Mouse (Mus musculus) olfactory bulb, adult 2 months (tissue): ENCODE data around the gene Sez6. TPM values are rescaled to one million over a fixed set of nuclear protein-coding genes. Genes with fewer than 3 reads are reported as not detected.

ENCODE experiments used
- H3K27ac ChIP-seq: fragments of 200-500 bp; 2 replicates; pipeline ENCODE4 v1.5.1; 2012; ENCODE audit warnings: low read depth, low read length; ENCODE audit not compliant: insufficient read depth
- H3K4me1 ChIP-seq: fragments of 200-500 bp; 2 replicates; pipeline ENCODE4 v1.6.1; 2012; ENCODE audit warnings: low read length; ENCODE audit not compliant: control insufficient read depth, insufficient read depth
- H3K4me3 ChIP-seq: fragments of 200-500 bp; 2 replicates; pipeline ENCODE4 v1.5.1; 2012; ENCODE audit warnings: mild to moderate bottlenecking, low read depth, low read length, moderate library complexity; ENCODE audit not compliant: insufficient read depth
- CTCF ChIP-seq: fragments of 200-500 bp; IDR thresholded peaks from 2 replicates; pipeline ENCODE4 v1.5.1; 2012; ENCODE audit warnings: low read depth, mild to moderate bottlenecking, low read length, moderate library complexity; ENCODE audit not compliant: insufficient read depth
- POLR2A ChIP-seq: fragments of 200-500 bp; IDR thresholded peaks from 2 replicates; pipeline ENCODE4 v1.6.1; 2012; ENCODE audit warnings: mild to moderate bottlenecking, low read depth, low read length, moderate library complexity; ENCODE audit not compliant: insufficient read depth
- WGBS: fragments of 180-500 bp; shearing (Covaris S2); methylation state at CpG from one replicate; pipeline ENCODE4 v1.1.7; 2018; 5-methylcytosine and 5-hydroxymethylcytosine counted together
- polyA plus RNA-seq: library from polyadenylated mRNA; stranded (reverse); fragments of >200 nt; gene quantifications from 2 replicates; pipeline ENCODE4 v1.2.4, GENCODE M21; 2012; ENCODE audit warnings: low replicate concordance; ENCODE audit not compliant: missing spikeins, insufficient read depth, insufficient read length

Sez6 gene
- polyA plus RNA-seq: 109 TPM in 1 of 2 replicates, not detected in the other

DNA sequence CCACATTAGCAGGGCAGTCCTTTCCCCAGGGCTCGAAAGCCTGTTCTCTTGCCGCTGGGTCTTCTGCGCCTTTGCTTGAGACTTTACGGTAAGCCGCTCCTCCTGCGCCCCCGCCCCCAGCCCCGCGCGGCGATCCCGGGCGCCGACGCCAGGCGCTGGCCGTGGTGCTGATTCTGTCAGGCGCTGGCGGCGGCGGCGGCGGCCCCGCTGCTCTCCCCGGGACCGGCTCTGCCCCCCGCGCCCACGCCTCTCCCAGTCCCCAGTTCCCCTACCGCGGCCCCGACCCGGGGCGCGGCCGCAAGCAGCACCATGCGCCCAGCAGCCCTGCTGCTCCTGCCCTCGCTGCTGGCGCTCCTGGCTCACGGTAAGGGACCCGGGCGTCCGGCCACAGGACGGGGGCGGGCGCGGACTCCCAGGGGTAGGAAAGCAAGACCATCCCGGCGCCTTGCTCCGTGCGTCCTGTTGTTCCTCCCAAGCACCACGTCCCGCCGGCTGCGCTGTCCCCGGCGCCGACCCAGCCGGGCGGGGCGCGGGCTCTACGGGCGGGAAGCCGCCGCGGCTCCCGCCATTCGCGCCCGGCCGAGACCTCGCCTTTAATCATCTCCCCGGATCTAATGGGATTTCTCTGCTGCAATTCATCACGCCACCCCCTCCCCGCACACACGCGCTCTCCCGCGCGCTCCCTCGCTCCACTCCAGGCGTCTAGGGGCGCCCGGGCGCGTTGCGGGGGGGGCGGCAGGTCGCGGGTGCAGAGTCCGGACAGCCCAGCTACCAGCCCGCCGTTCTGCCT, at the start of gene Sez6:
TSS of gene Sez6 (plus strand) at position 50 of the 790 bp plus-strand sequence.
- Histone ChIP-seq H3K4me3 (peak within 1 kb of the TSS; percentile 97), H3K27ac (peak within 1 kb of the TSS; percentile 96), H3K4me1 (peaks cover 28% of the 10 kb centered on the region)
- no peak for TF ChIP-seq CTCF
- TF ChIP-seq POLR2A: peak; percentile 71; the same call in 1 of the 2 replicates
- WGBS: under 1% methylated on average over 91 of the region's 94 CpGs

DNA sequence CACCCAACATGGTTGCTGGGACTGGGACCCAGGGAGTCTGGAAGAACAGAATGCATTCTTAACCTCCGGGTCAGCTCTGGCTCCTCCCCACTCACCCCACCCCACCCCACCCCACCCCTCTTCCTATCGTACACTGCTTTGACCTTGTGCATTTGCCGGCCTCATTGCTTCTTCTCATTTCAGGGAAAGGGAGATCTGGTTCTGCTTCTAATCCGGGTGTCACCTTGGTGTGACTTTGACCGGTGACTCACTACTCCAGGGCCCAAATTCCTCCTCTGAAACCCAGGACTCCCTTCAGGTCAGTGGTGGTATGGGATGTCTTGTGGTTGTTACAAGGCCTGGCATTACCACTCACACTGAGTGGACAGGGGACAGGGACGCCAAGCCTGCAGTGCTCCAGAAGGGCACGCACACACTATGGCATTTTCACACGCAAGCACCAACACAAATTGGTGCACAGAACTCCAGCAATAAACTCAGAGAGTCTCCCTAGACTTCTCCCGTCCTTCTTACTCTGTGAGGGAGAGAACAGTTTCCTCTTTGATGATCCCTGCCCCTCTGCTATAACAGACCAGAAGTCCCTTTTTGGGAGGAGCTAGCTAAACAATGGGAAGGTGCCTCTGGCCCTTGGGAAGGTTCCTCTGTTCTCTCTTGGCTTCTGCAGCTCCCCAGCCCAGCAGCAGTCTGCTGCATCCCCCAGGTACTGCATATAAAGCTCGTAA, 45.9 kb upstream of the Sez6 start:
- 77% methylated on average over 10 of the region's 10 CpGs for WGBS
- no peak for TF ChIP-seq CTCF
- TF ChIP-seq POLR2A: no peak
- no peak overlapping the region for H3K27ac ChIP-seq
- no peak overlapping the region for H3K4me3 ChIP-seq
- peaks cover 16% of the 10 kb centered on the region for H3K4me1 ChIP-seq

DNA sequence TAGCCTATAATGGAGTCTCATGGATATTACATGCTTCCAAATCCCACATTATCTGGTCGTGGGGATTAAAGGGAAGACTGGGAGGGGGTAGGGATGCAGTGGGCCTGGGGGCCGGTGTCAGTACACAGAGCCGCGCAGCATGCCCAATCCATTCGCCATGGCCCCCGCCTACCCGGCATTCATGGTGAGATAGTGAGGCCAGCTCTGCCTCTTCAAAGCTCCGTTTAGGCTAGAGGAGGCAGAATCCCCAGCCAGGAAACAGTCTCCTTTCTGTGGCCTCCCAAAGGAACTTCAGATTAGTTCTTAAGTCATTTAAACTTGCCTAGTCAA, 45.4 kb upstream of the Sez6 start:
- WGBS: 66% methylated on average over 8 of the region's 8 CpGs
- no peak for TF ChIP-seq CTCF
- TF ChIP-seq POLR2A: no peak
- H3K4me3 ChIP-seq: no peak overlapping the region
- H3K4me1 ChIP-seq: peaks cover 14% of the 10 kb centered on the region
- H3K27ac ChIP-seq: no peak overlapping the region

DNA sequence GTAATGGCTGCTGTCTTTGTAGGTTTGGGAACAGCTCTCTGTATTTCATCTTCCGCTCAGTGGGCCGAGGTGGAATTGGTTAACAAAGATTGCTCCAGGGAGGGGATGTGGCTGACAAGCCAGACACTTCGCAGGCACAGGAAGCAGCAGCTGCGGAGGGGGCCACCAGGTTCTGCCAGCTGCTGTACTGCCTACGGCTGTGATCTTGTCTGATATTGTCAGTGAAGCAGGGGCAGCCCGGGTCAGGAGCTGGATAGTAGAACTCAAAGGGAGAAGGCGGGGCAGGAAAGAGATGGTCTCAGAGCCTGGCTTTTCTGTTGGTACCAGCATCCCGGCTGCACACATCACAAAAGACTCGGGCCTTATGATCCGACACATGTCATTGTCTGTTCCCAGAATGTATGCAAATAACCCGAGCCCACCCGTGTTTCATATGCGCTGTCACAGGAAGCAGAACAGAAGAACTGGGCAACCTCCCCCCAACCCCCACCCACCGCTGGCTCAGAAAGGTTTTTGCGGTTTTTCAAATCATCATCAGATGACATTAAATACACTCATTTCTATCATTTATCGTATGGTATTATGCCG, 43.1 kb upstream of the Sez6 start:
- H3K4me3 ChIP-seq: no peak overlapping the region
- 35% methylated on average over 17 of the region's 17 CpGs for WGBS
- TF ChIP-seq POLR2A (no peak), CTCF (no peak)
- no peak overlapping the region for H3K27ac ChIP-seq
- peaks cover 18% of the 10 kb centered on the region for H3K4me1 ChIP-seq

DNA sequence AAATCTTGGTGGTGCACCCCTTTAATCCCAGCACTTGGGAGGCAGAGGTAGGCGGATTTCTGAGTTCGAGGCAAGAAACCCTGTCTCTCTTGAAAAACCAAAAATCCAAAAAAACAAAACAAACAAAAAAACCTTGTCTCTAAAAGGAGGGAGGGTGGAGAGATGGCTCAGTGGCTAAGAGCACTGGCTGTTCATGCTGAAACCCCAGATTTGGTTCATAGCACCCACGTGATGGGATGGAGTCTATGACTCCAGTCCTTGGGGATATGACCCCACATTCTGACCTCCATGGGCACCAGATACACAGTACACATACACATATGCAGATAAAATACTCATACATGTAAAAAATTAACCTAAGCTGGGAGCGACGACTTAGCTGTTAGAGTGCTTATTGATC, 41.8 kb upstream of the Sez6 start:
- H3K27ac ChIP-seq: no peak overlapping the region
- TF ChIP-seq CTCF (no peak), POLR2A (no peak)
- 86% methylated on average over 5 of the region's 5 CpGs for WGBS

DNA sequence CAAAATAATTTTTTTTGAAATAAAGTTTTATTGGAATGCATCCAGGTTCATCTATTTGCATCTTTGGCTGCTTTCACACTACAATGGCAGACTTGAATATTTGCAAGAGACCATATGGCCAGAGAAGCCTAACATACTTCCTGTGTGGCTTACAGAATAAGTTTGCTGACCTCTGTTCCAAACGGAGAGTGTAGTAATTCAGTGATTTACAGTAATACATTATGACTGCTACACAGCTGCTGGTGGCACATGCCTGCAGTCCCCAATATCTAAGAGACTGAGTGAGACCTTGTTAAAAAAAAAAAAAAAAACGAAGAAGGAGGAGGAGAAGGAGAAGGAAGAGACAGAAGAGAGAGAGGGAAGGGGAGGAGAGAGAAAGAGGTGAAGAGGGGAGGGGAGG, 41.1 kb upstream of the Sez6 start:
- WGBS: 67% methylated on average over 1 of the region's 2 CpGs
- H3K4me1 ChIP-seq: peaks cover 32% of the 10 kb centered on the region

More for the DNA sequence above, 41.8 kb upstream of the Sez6 start:
- H3K4me1 ChIP-seq: peaks cover 27% of the 10 kb centered on the region
- H3K4me3 ChIP-seq: no peak overlapping the region

DNA sequence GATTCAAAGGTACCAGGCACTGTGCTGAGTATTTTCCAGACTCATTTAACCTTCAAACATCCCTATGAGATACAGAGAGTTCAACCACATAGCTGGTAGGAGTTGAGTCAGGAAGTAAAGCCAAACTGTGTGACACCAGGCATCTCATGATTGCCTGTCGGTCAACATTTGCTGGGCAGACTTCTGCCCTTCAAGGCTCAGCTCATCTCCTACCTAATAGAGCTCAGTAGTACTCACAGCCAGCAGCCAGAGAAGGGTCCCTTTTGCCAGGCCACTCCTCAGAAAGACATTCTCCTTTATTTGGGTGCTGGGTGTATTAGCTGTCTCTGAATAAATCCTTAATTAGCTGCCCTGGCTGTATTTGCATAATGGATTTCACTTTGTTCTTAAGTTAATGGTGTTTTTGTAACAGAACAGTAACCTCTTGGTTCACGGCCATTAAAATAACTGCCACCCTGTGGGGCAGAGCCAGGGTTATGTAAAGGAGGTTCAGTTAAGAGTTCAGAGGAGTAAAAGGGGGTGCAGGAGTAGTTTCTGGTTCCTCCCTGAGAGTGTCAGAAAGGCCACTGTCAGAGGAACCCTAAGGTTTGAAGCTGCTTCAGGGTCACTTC, 39.8 kb upstream of the Sez6 start:
- Histone ChIP-seq H3K27ac (no peak overlapping the region), H3K4me1 (peaks cover 29% of the 10 kb centered on the region), H3K4me3 (no peak overlapping the region)
- 72% methylated on average over 2 of the region's 2 CpGs for WGBS
- no peak for TF ChIP-seq POLR2A
- no peak for TF ChIP-seq CTCF

More for the DNA sequence above, 41.1 kb upstream of the Sez6 start:
- H3K27ac ChIP-seq: no peak overlapping the region
- TF ChIP-seq CTCF (no peak), POLR2A (no peak)
- no peak overlapping the region for H3K4me3 ChIP-seq

DNA sequence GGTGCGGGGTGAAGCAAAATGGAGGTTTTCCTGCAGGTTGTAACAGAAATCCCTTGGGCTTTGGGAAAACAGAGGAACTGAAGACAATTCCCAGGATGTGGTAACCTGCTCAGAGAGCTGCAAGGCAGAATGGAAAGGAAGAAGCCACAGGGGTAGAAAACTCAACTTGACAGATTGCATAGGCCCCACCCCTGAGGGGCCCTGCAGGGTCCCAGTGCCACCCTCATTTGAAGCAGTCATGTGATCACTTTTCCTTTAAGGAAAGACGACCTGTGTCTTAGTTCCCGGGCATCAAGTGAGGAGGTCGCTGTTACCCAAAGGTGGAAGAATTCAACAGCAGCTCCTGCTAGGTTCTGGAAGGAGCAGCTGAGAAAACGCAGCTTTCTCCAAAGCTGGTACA, 37.7 kb upstream of the Sez6 start:
- Histone ChIP-seq H3K4me1 (peaks cover 32% of the 10 kb centered on the region), H3K4me3 (no peak overlapping the region), H3K27ac (peak overlapping the region; percentile 72)
- 20% methylated on average over 5 of the region's 5 CpGs for WGBS
- TF ChIP-seq CTCF (no peak), POLR2A (no peak)

DNA sequence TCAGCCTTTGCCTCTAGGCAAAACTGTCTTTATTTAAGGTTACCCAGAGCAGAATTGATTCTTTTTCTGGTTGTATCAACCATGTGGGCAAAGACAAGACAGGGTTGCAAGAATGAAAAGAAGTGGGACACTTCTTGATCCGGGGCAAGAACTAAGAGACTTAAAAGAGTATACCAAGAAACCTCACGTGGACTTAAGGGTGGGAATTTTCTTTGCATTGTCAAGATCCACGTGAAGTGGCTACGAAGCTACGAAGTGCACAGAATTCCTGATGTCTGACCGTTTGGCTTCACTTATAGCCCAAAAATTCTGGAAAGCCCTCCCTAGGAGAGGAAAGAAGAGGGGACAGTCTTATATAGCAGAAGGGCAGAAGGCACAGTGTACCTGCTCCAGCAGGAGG, 37.3 kb upstream of the Sez6 start:
- no peak for TF ChIP-seq POLR2A
- TF ChIP-seq CTCF: no peak
- H3K27ac ChIP-seq: peak overlapping the region; percentile 72
- H3K4me1 ChIP-seq: peaks cover 32% of the 10 kb centered on the region
- WGBS: 49% methylated on average over 6 of the region's 6 CpGs
- H3K4me3 ChIP-seq: no peak overlapping the region
